Mouse (Mus musculus): Measurements from ENCODE around the gene Dglucy. TPM values are rescaled to one million over a fixed set of nuclear protein-coding genes. Genes with fewer than 3 reads are reported as not detected.
A peak's percentile ranks its signal among the peaks of the same experiment; 100 is the strongest.

The Dglucy gene
- polyA plus RNA-seq, 1 experiment: 21.9 TPM

DNA sequence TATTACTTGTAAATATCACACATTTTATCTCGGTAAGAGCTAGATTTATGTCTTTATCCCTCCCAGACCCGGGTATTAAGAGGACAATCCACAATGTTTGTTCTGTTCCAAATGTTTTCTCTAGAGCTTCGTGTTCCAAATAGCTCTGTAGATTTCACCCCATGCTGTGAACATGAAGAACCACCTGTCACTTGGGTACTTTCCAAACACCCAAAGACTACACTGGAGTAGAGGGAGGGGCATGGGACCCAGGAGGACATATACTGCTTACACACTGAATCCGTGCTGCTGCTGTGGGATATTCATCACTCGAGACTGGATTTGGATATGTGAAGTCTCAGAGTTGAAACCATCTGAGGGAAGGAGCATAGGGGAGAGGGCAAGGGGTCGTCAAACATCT lies 130.9 kb downstream of the Dglucy start:
- Histone ChIP-seq H3K4me1 (ENCODE audit: control insufficient read depth, insufficient read depth, low read length) (no peaks in the 10 kb centered on the region), H3K4me3 (ENCODE audit: insufficient read depth, low read length) (no peak overlapping the region), H3K27ac (ENCODE audit: insufficient read depth, low read length) (no peak overlapping the region)
- TF ChIP-seq CTCF (IDR thresholded peaks at IDR 0.05; ENCODE audit: borderline replicate concordance, insufficient read depth, low read length) (no peak), POLR2A (IDR thresholded peaks at IDR 0.05; ENCODE audit: low read depth, low read length) (no peak)

DNA sequence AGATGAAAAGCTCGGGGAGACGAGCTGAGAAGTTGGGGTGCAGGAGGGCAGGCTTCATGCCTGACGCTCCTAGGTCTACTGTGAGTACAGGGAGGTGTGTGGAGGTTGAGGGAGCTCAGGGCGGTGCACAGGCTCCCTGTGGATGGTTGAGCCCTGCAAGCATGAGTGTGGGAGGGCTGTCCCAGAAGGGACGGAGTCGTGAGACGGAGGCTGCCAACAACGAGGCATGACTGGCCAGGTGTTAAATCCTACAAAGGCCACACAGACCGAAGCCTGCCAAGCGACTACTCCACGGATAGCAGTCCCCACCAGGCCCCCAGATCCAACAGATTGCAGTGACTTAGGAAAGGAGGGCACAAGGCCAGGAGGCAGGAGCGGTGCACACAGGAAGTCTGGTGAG lies 131.9 kb downstream of the Dglucy start:
- no peak overlapping the region for H3K27ac ChIP-seq (ENCODE audit: insufficient read depth, low read length)
- no peak for TF ChIP-seq POLR2A (IDR thresholded peaks at IDR 0.05; ENCODE audit: low read depth, low read length)
- no peak overlapping the region for H3K4me3 ChIP-seq (ENCODE audit: insufficient read depth, low read length)
- H3K4me1 ChIP-seq (ENCODE audit: control insufficient read depth, insufficient read depth, low read length): no peaks in the 10 kb centered on the region

DNA sequence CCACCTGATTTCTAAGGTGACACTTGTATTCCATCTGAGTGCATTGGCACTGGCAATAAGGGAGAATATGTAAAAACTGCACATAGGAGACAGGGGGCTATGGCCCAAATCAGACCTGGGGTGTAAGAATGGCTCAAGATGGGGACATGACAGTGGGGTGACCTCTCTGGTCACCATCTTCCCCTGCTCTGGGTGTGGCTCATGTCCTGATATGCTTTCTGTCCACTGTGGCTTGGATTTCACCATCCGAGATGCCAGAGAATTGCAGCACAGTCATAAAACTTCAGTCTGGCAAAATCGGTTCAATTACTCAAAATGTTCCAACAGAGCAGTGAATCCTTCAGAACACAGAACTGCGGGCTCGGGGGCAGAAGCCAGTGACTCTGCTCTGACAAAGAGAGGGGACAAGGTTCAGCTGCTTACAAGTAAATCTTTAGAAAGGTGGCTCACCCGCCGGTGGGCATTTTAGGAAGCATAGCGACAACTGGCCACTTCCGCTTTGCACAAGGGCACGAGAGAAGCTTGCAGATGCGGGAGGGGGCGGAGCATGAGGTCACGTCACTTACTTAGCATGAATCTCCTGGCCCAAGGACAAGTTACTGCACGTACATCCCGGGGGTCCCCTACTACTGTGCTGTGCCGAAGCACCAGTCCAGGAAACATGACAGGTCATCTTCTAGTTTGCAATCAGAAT lies 145.9 kb downstream of the Dglucy start:
- Histone ChIP-seq H3K4me1 (ENCODE audit: control insufficient read depth, insufficient read depth, low read length) (no peaks in the 10 kb centered on the region), H3K4me3 (ENCODE audit: insufficient read depth, low read length) (no peak overlapping the region), H3K27ac (ENCODE audit: insufficient read depth, low read length) (no peak overlapping the region)
- TF ChIP-seq CTCF (IDR thresholded peaks at IDR 0.05; ENCODE audit: borderline replicate concordance, insufficient read depth, low read length) (no peak), POLR2A (IDR thresholded peaks at IDR 0.05; ENCODE audit: low read depth, low read length) (no peak)

DNA sequence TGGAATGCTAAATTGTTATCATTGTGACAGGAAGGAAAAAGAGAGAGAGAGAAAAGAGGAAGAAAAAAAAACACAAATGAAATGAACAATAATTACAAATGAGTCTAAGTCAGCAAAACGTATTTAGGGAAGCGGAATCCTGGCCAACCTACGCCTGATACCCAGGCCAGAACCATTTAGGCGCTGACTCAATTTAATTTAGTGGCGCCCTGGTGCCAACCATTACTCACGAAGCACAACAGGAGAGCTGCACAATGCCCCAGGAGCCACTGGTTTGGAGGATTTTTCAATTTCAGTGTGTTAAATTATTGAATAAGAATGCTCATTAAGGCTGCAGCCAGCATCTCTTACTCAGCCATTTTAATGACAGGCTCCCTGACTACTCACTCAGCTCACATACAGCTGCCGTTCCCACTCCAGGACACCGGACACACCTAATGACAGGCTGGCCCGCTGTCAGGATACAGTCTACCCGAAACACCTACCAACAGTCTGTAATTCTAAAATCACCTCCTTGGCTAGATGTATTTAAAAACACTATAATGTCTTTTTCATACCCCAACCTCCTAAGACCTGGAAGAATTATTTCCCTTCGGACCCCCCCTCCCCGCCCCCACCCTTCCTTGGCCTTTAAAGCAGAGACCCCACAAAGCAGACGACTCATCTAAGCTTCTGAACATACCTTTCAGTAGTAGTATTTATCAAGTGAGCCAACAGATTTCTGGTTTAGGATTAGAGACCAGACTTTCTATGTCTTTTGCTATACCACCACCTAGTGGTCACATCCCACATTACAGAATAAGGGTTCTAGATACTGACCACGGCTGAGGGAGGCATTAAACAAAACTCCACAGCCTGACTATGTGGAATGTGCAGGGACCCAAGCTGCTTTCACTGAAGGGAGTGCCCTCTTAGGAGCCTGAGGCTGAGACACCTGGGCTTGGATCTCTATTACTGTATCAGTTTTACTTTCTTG lies 147.1 kb downstream of the Dglucy start:
- Histone ChIP-seq H3K4me1 (ENCODE audit: control insufficient read depth, insufficient read depth, low read length) (no peaks in the 10 kb centered on the region), H3K4me3 (ENCODE audit: insufficient read depth, low read length) (no peak overlapping the region), H3K27ac (ENCODE audit: insufficient read depth, low read length) (no peak overlapping the region)
- TF ChIP-seq CTCF (IDR thresholded peaks at IDR 0.05; ENCODE audit: borderline replicate concordance, insufficient read depth, low read length): no peak
- TF ChIP-seq POLR2A (IDR thresholded peaks at IDR 0.05; ENCODE audit: low read depth, low read length): no peak

DNA sequence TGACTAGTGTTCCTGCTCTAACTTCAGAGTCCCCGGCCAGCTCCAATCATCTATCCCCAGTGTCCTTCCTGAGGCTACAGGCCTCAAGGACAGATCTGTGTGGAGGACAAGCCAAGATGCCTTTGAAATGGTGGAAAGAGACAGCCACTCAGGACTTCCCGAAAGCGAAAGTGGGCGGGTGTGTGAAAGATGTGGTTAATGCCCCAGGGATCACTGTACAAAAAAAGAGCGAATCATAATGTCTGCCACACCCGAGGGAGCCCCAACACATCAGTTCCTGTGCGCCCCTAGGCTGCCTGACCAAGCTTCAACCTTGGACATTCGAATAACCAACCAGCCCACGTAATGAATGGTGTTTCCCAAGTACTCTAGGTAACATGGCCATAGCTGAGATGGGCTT lies 149.4 kb downstream of the Dglucy start:
- no peak overlapping the region for H3K27ac ChIP-seq (ENCODE audit: insufficient read depth, low read length)
- H3K4me3 ChIP-seq (ENCODE audit: insufficient read depth, low read length): no peak overlapping the region
- no peaks in the 10 kb centered on the region for H3K4me1 ChIP-seq (ENCODE audit: control insufficient read depth, insufficient read depth, low read length)
- TF ChIP-seq POLR2A (IDR thresholded peaks at IDR 0.05; ENCODE audit: low read depth, low read length): no peak
- TF ChIP-seq CTCF (IDR thresholded peaks at IDR 0.05; ENCODE audit: borderline replicate concordance, insufficient read depth, low read length): no peak

DNA sequence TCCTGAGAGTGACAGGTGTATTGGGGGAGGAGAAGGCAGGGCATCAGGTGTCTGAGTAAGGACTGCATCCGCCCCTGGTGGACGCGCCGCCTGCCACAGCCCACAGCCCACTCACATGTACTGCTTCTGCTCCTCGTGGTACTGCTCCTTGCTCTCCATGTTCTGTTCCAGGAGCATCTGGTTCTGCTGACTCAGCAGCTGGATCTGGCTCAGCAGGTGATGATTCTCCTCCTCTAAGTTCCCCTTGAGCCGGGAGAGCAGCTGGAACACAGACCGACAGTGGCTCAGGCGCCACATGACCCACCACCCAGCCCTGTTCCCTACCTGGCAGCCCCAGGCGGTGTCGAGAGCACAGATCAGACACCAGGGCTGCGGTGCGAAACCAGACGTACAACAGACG lies 152.8 kb downstream of the Dglucy start:
- Histone ChIP-seq H3K4me1 (ENCODE audit: control insufficient read depth, insufficient read depth, low read length) (no peaks in the 10 kb centered on the region), H3K27ac (ENCODE audit: insufficient read depth, low read length) (no peak overlapping the region), H3K4me3 (ENCODE audit: insufficient read depth, low read length) (no peak overlapping the region)
- TF ChIP-seq CTCF (IDR thresholded peaks at IDR 0.05; ENCODE audit: borderline replicate concordance, insufficient read depth, low read length) (no peak), POLR2A (IDR thresholded peaks at IDR 0.05; ENCODE audit: low read depth, low read length) (no peak)

DNA sequence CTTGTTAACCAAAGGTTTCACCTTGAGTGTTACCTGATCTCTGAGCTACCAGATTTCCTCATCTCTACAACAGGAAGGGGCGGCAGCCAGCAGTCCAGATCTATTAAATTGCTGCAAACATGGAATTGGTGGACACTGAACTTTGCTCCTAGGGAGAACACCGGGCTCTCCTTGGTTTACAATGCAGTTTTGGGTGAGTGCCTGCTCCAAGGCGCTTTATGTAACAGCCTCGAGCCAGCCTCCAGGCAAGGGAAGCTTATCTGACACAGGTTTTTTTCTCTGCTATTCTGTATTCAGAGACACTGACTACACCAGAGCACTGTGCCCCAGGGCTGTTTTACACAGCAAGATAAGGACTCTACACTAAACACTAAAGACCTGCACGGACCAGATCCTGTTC lies 155.9 kb downstream of the Dglucy start:
- TF ChIP-seq POLR2A (IDR thresholded peaks at IDR 0.05; ENCODE audit: low read depth, low read length) (no peak), CTCF (IDR thresholded peaks at IDR 0.05; ENCODE audit: borderline replicate concordance, insufficient read depth, low read length) (no peak)
- Histone ChIP-seq H3K4me3 (ENCODE audit: insufficient read depth, low read length) (no peak overlapping the region), H3K4me1 (ENCODE audit: control insufficient read depth, insufficient read depth, low read length) (no peaks in the 10 kb centered on the region), H3K27ac (ENCODE audit: insufficient read depth, low read length) (no peak overlapping the region)

DNA sequence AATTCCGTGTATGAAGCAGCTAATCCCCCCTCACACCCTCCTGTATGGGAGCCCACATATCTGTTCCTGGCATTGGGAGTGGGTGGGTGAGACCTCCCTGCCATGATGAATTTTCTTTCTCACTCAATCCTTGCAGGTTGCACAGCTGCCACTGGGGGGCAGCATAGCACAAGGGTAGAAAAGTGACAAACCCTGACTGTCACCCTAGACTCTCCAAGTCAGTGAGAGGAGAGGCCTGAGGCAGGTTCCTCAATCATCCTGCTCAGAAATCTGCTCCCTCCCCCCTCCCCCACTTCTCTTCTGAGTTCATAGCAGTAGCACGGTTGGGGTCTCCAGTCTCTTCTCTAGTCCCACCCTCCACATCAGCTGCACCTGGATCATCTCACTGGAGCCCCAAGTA lies 157.3 kb downstream of the Dglucy start:
- TF ChIP-seq POLR2A (IDR thresholded peaks at IDR 0.05; ENCODE audit: low read depth, low read length): no peak
- peak; percentile 72; the same call in 1 of the 2 replicates for TF ChIP-seq CTCF (IDR thresholded peaks at IDR 0.05; ENCODE audit: borderline replicate concordance, insufficient read depth, low read length)
- H3K4me3 ChIP-seq (ENCODE audit: insufficient read depth, low read length): no peak overlapping the region
- no peak overlapping the region for H3K27ac ChIP-seq (ENCODE audit: insufficient read depth, low read length)
- no peaks in the 10 kb centered on the region for H3K4me1 ChIP-seq (ENCODE audit: control insufficient read depth, insufficient read depth, low read length)

DNA sequence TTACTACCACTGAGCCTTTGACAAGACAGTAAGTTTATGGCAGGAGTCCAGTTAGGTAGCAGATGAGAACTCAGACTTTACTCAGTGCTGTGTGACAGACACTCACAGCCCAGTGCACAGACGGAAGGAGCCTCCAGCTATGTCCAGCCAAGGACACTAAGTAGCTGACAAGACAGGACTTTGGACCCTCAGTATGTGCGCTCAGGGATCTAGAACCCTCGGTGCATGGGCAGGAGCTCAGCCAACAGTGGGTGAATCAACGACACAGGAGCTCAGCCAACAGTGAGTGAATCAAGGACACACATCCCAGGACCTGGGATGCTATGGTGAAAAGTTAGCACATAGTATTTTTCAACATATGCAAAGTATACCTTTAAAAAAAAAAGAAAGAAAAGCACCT lies 157.9 kb downstream of the Dglucy start:
- Histone ChIP-seq H3K27ac (ENCODE audit: insufficient read depth, low read length) (no peak overlapping the region), H3K4me3 (ENCODE audit: insufficient read depth, low read length) (no peak overlapping the region), H3K4me1 (ENCODE audit: control insufficient read depth, insufficient read depth, low read length) (no peaks in the 10 kb centered on the region)
- TF ChIP-seq CTCF (IDR thresholded peaks at IDR 0.05; ENCODE audit: borderline replicate concordance, insufficient read depth, low read length) (no peak), POLR2A (IDR thresholded peaks at IDR 0.05; ENCODE audit: low read depth, low read length) (no peak)
